Mouse (Mus musculus): Measurements from ENCODE around the gene Ep300. TPM values are rescaled to one million over a fixed set of nuclear protein-coding genes. Genes with fewer than 3 reads are reported as not detected.
"Not testable (repeated sequence)": the region's sequence is repeated elsewhere in the genome, so short reads cannot be mapped to it uniquely, and the experiment has no call there.

Gene Ep300
- total and polyA plus RNA-seq, 2 experiments from 2014 or later = 13.1 to 51.5 TPM

DNA sequence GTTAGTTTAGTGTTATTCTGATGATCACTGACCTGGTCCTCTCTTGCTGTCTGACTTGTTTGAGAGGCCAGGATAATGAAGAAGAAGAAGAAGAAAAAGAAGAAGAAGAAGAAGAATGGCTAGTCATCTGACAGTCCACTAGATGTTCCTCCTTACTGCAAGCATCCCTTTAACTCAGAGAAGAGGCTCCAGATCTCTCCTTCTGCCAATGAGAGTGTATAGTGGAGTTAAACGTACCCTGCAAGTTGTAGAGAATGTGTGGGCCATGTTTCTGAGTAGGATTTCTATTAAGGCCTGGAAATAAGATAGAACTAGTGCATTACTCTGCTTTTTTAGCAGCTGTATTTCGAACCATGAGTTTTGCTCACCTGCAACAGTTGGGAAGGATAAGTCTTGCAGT, 2.5 kb downstream of the Ep300 start:
- no peaks in the 10 kb centered on the region for H3K36me3 ChIP-seq (ENCODE audit: insufficient read depth, low read length)
- 34% methylated on average over 2 of the region's 2 CpGs for WGBS
- H3K9ac ChIP-seq (replicated peaks; ENCODE audit: low read length) = peak overlapping the region; percentile 100
- H3K4me1 ChIP-seq (ENCODE audit: insufficient read depth, low read length) = peaks cover 3% of the 10 kb centered on the region; the same call in 1 of the 2 replicates
- H3K4me2 ChIP-seq (ENCODE audit: low read depth, low read length) = peak overlapping the region; percentile 81
- no peak for TF ChIP-seq CTCF (IDR thresholded peaks at IDR 0.05; ENCODE audit: low read depth)
- H3K27ac ChIP-seq = 0 out of 2 replicates have a peak overlapping the region, but pooled peaks have one; percentile 100
- no peaks in the 10 kb centered on the region for H3K9me3 ChIP-seq (ENCODE audit: low read length)
- DNase-seq (ENCODE audit: low spot score) (no peak), ATAC-seq (no peak)
- peak overlapping the region; percentile 99 for H3K4me3 ChIP-seq (ENCODE audit: low read length)
- no peaks in the 10 kb centered on the region for H3K27me3 ChIP-seq (ENCODE audit: insufficient read depth, low read length)

DNA sequence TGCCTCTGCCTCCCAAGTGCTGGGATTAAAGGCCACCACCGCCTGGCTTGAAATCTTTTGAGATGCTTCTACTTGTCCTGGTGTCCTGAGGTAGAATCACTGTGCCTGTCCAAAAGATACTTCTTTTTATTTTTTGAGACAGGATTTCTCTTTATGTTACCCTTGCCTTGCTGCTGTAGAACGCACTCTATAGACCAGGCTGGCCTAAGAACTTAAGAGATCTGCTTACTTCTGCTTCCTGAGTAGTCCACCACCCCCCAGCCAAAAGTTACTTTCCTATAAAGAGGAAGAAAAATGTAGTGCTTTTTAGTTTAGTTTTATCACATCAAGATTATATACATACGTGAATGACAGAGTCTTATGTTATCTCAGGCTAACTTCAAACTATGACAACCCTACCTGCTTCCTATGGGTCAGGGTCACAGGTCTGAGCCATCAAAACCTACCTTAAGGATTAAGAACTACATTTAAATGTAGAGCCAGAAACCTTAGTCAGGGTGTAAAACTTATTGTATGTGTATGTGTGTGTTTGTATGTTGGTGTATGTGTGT, 9.1 kb downstream of the Ep300 start:
- Histone ChIP-seq H3K27ac (no peak overlapping the region), H3K4me1 (ENCODE audit: insufficient read depth, low read length) (no peaks in the 10 kb centered on the region), H3K36me3 (ENCODE audit: insufficient read depth, low read length) (no peaks in the 10 kb centered on the region), H3K9me3 (ENCODE audit: low read length) (no peaks in the 10 kb centered on the region), H3K27me3 (ENCODE audit: insufficient read depth, low read length) (no peaks in the 10 kb centered on the region), H3K4me2 (ENCODE audit: low read depth, low read length) (no peak overlapping the region), H3K9ac (replicated peaks; ENCODE audit: low read length) (no peak overlapping the region), H3K4me3 (ENCODE audit: low read length) (no peak overlapping the region)
- DNase-seq (ENCODE audit: low spot score) (no peak), ATAC-seq (no peak)
- 91% methylated on average over 3 of the region's 3 CpGs for WGBS
- TF ChIP-seq CTCF (IDR thresholded peaks at IDR 0.05; ENCODE audit: low read depth) = no peak

DNA sequence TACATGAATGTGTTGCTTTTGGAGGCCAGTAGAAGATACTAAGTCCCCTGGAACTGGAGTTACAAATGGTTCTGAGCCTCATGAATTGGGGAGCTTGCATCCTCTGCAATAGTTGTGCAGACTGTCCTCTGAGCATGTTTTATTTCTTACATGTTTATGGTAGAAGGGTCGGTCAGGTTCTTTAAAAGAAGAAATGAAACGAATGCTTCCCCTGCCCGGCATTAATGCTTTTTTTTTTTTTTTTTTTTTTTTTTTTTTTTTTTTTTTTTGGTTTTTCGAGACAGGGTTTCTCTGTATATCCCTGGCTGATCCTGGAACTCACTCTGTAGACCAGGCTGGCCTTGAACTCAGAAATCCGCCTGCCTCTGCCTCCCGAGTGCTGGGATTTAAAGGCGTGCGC, 13.6 kb downstream of the Ep300 start:
- H3K9ac ChIP-seq (replicated peaks; ENCODE audit: low read length); DNase-seq (ENCODE audit: low spot score); H3K4me1 ChIP-seq (ENCODE audit: insufficient read depth, low read length); H3K27me3 ChIP-seq (ENCODE audit: insufficient read depth, low read length); H3K4me2 ChIP-seq (ENCODE audit: low read depth, low read length); ATAC-seq; H3K27ac ChIP-seq; H3K9me3 ChIP-seq (ENCODE audit: low read length); H3K36me3 ChIP-seq (ENCODE audit: insufficient read depth, low read length); H3K4me3 ChIP-seq (ENCODE audit: low read length): not testable (repeated sequence)
- WGBS = 89% methylated on average over 8 of the region's 8 CpGs

DNA sequence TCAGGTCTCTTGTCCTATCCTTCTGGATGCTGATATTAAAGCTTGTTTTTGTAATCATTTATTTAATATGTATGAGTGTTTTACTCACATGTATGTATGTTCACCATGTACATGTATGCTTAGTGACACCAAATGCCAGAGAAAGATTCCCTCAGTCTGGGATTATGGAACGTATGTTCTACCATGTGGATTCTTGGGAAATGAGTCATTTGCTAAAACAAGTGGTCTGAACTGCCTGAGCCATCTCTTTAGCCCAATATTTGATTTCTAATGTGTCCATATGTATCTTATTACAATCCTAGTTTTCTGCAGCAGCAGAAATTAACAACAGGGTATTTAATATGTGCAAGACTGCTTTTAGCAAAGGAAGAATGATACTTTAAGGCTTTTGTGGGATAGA, 20.1 kb downstream of the Ep300 start:
- ATAC-seq = no peak
- no peak for TF ChIP-seq CTCF (IDR thresholded peaks at IDR 0.05; ENCODE audit: low read depth)
- Histone ChIP-seq H3K4me2 (ENCODE audit: low read depth, low read length) (no peak overlapping the region), H3K4me3 (ENCODE audit: low read length) (no peak overlapping the region), H3K27me3 (ENCODE audit: insufficient read depth, low read length) (no peaks in the 10 kb centered on the region), H3K36me3 (ENCODE audit: insufficient read depth, low read length) (peaks cover 22% of the 10 kb centered on the region), H3K9ac (replicated peaks; ENCODE audit: low read length) (no peak overlapping the region), H3K9me3 (ENCODE audit: low read length) (no peaks in the 10 kb centered on the region), H3K27ac (no peak overlapping the region), H3K4me1 (ENCODE audit: insufficient read depth, low read length) (no peaks in the 10 kb centered on the region)
- WGBS = 81% methylated on average over 1 of the region's 1 CpGs
- no peak for DNase-seq (ENCODE audit: low spot score)

DNA sequence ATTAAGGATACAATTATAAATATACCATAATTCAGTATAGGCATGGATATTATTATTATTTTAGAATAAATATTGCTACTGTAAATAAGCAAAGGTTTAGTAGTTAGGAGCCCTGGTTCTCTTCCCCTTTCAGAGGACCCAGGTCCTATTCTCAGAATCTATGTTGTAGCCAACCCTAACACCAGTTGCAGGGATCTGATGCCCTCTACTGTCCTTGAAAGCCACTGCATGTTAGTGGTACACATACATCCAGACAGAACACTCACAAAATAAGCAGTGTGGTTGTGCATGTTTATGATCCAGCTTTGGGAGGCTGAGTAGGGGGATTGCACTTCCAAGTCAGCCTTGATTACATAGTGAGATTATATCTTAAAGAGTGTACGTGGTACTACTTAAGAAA, 21.5 kb downstream of the Ep300 start:
- H3K27ac ChIP-seq = no peak overlapping the region
- peak; percentile 68 for TF ChIP-seq CTCF (IDR thresholded peaks at IDR 0.05; ENCODE audit: low read depth)
- 94% methylated on average over 1 of the region's 1 CpGs for WGBS
- no peak overlapping the region for H3K9ac ChIP-seq (replicated peaks; ENCODE audit: low read length)
- no peaks in the 10 kb centered on the region for H3K4me1 ChIP-seq (ENCODE audit: insufficient read depth, low read length)
- H3K4me3 ChIP-seq (ENCODE audit: low read length) = no peak overlapping the region
- peaks cover 27% of the 10 kb centered on the region for H3K36me3 ChIP-seq (ENCODE audit: insufficient read depth, low read length)
- H3K9me3 ChIP-seq (ENCODE audit: low read length) = no peaks in the 10 kb centered on the region
- ATAC-seq (no peak), DNase-seq (ENCODE audit: low spot score) (peak; percentile 45)
- no peaks in the 10 kb centered on the region for H3K27me3 ChIP-seq (ENCODE audit: insufficient read depth, low read length)
- no peak overlapping the region for H3K4me2 ChIP-seq (ENCODE audit: low read depth, low read length)

DNA sequence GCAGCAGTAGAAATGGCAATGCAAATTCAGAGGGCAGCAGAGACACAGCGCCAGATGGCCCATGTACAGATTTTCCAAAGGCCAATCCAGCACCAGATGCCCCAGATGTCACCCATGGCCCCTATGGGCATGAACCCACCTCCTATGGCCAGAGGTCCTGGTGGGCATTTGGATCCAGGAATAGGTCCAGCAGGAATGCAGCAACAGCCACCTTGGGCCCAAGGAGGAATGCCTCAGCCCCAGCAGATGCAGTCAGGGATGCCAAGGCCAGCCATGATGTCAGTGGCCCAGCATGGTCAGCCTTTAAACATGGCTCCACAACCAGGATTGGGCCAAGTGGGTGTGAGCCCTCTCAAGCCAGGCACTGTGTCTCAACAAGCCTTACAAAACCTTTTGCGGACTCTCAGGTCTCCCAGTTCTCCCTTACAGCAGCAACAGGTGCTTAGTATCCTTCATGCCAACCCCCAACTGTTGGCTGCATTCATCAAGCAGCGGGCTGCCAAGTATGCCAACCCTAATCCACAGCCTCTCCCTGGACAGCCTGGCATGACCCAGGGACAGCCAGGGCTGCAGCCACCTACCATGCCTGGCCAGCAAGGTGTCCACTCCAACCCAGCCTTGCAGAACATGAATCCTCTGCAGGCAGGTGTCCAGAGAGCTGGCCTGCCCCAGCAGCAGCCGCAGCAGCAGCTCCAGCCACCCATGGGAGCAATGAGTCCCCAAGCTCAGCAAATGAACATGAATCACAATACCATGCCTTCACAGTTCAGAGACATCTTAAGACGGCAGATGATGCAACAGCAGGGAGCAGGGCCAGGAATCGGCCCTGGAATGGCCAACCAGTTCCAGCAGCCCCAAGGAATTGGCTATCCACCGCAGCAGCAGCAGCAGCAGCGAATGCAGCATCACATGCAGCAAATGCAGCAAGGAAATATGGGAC, 64.6 kb downstream of the Ep300 start:
- WGBS = 78% methylated on average over 8 of the region's 8 CpGs
- Histone ChIP-seq H3K27ac (no peak overlapping the region), H3K4me1 (ENCODE audit: insufficient read depth, low read length) (no peaks in the 10 kb centered on the region), H3K27me3 (ENCODE audit: insufficient read depth, low read length) (no peaks in the 10 kb centered on the region), H3K9ac (replicated peaks; ENCODE audit: low read length) (no peak overlapping the region), H3K36me3 (ENCODE audit: insufficient read depth, low read length) (peaks cover 59% of the 10 kb centered on the region), H3K9me3 (ENCODE audit: low read length) (no peaks in the 10 kb centered on the region), H3K4me3 (ENCODE audit: low read length) (no peak overlapping the region), H3K4me2 (ENCODE audit: low read depth, low read length) (no peak overlapping the region)
- ATAC-seq = 0 out of 2 replicates have a peak, but pooled peaks have one; percentile 18
- no peak for TF ChIP-seq CTCF (IDR thresholded peaks at IDR 0.05; ENCODE audit: low read depth)
- peak; percentile 9 for DNase-seq (ENCODE audit: low spot score)

DNA sequence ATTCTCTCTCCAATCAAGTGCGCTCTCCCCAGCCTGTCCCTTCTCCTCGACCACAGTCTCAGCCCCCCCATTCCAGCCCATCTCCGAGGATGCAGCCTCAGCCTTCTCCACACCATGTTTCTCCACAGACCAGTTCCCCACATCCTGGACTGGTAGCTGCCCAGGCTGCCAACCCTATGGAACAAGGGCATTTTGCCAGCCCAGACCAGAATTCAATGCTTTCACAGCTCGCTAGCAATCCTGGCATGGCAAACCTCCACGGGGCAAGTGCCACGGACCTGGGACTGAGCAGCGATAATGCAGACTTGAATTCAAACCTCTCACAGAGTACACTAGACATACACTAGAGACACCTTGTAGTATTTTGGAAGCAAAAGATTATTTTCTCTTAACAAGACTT, 65.5 kb downstream of the Ep300 start:
- Histone ChIP-seq H3K4me3 (ENCODE audit: low read length) (no peak overlapping the region), H3K27me3 (ENCODE audit: insufficient read depth, low read length) (no peaks in the 10 kb centered on the region), H3K27ac (no peak overlapping the region), H3K4me1 (ENCODE audit: insufficient read depth, low read length) (no peaks in the 10 kb centered on the region), H3K4me2 (ENCODE audit: low read depth, low read length) (no peak overlapping the region), H3K9ac (replicated peaks; ENCODE audit: low read length) (no peak overlapping the region), H3K36me3 (ENCODE audit: insufficient read depth, low read length) (peaks cover 51% of the 10 kb centered on the region), H3K9me3 (ENCODE audit: low read length) (no peaks in the 10 kb centered on the region)
- DNase-seq (ENCODE audit: low spot score) (peak; percentile 55), ATAC-seq (0 out of 2 replicates have a peak, but pooled peaks have one; percentile 24)
- no peak for TF ChIP-seq CTCF (IDR thresholded peaks at IDR 0.05; ENCODE audit: low read depth)
- WGBS = 51% methylated on average over 7 of the region's 7 CpGs

Measured in hindbrain, postnatal 0 days (tissue).